Mouse (Mus musculus): ENCODE measurements at regions not wholly inside any gene's neighbourhood (a gene's known extent, or its start where the extent isn't known, plus 50 kb on each side); places are given as distances from the start of the nearest gene placed in this dataset.

DNA sequence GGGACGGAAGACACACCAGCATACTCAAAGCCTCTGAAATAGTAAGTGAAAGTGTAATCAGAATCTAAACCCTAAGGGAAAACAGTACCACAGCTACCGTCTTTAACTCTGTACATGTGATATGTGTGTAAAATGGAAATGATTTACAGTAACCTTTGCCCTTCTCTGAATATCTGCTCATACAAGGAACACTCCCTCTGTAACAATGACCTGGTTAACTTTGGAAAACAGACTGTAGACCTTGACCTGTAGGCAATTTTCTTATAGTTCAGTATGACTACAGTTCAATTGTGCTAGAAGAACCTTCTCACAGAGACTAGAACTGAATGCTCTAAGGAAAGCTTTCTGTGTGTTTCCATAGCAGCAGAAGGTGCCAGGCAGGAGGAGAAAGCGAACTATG lies 226.4 kb downstream of the Gm11361 start:
- no peak for TF ChIP-seq CTCF (IDR thresholded peaks at IDR 0.05; ENCODE audit: insufficient read depth, low read depth, low read length)
- no peak for TF ChIP-seq POLR2A (IDR thresholded peaks at IDR 0.05; ENCODE audit: insufficient read depth, low read depth, low read length)

Data from olfactory bulb, adult 2 months (tissue).